Mouse (Mus musculus) small intestine, adult 2 months (tissue): ENCODE measurements around the gene 4930519P11Rik.

Experiments used
- CTCF ChIP-seq: fragments of 200-500 bp; IDR thresholded peaks from 2 replicates; pipeline ENCODE4 v1.5.1; 2012; ENCODE audit warnings: low read depth, mild to moderate bottlenecking, control low read depth, inconsistent platforms, low read length, moderate library complexity, mixed read lengths; ENCODE audit not compliant: insufficient replicate concordance, insufficient read length; ENCODE audit errors: extremely low read depth
- POLR2A ChIP-seq: fragments of 200-500 bp; IDR thresholded peaks from 2 replicates; pipeline ENCODE4 v1.6.1; 2012; ENCODE audit warnings: low read depth, mild to moderate bottlenecking, control low read depth, inconsistent platforms, low read length, moderate library complexity

- TF ChIP-seq POLR2A (no peak), CTCF (no peak)
Measured at GRCm38 (mm10) chr2:154614841-154615576, 1.8 kb upstream of the 4930519P11Rik start.
